Mouse (Mus musculus): Measurements from ENCODE around the gene Cyp19a1.

The Cyp19a1 gene

GRCm38 (mm10) chr9:54268010-54268409, at the start of gene Cyp19a1:
Gene Cyp19a1, minus strand, starts transcription at chr9:54268110.
- no peak for DNase-seq (ENCODE audit: low spot score)

GRCm38 (mm10) chr9:54316363-54316762, 48.5 kb upstream of the Cyp19a1 start:
- no peak for DNase-seq (ENCODE audit: low spot score)

GRCm38 (mm10) chr9:54308751-54309358, 40.9 kb upstream of the Cyp19a1 start:
- DNase-seq (ENCODE audit: low spot score), result no peak

GRCm38 (mm10) chr9:54308209-54308608, 40.3 kb upstream of the Cyp19a1 start:
- DNase-seq (ENCODE audit: low spot score), result no peak

- no peak for DNase-seq (ENCODE audit: low spot score)
Measured at GRCm38 (mm10) chr9:54301255-54301654, 33.3 kb upstream of the Cyp19a1 start.

GRCm38 (mm10) chr9:54299792-54300191, 31.9 kb upstream of the Cyp19a1 start:
- no peak for DNase-seq (ENCODE audit: low spot score)

- DNase-seq (ENCODE audit: low spot score), result no peak
Measured at GRCm38 (mm10) chr9:54299389-54299788, 31.5 kb upstream of the Cyp19a1 start.

- no peak for DNase-seq (ENCODE audit: low spot score)
Measured at GRCm38 (mm10) chr9:54287804-54288203, 19.9 kb upstream of the Cyp19a1 start.

GRCm38 (mm10) chr9:54286331-54286987, 18.5 kb upstream of the Cyp19a1 start, which contains the start of gene Gldn:
Gene Gldn, plus strand, starts transcription at chr9:54286486.
- peak; percentile 46 for DNase-seq (ENCODE audit: low spot score)

- DNase-seq (ENCODE audit: low spot score), result no peak
Measured at GRCm38 (mm10) chr9:54279046-54279589, 11.2 kb upstream of the Cyp19a1 start.

GRCm38 (mm10) chr9:54275283-54275682, 7.4 kb upstream of the Cyp19a1 start:
- DNase-seq (ENCODE audit: low spot score), result no peak

- peak; percentile 23 for DNase-seq (ENCODE audit: low spot score)
Measured at GRCm38 (mm10) chr9:54270889-54271288, 3.0 kb upstream of the Cyp19a1 start.

- DNase-seq (ENCODE audit: low spot score), result no peak
Measured at GRCm38 (mm10) chr9:54269987-54270386, 2.1 kb upstream of the Cyp19a1 start.

GRCm38 (mm10) chr9:54264754-54265153, 3.2 kb downstream of the Cyp19a1 start:
- no peak for DNase-seq (ENCODE audit: low spot score)

- DNase-seq (ENCODE audit: low spot score), result no peak
Measured at GRCm38 (mm10) chr9:54244869-54245665, 22.8 kb downstream of the Cyp19a1 start.

GRCm38 (mm10) chr9:54227580-54227979, 40.3 kb downstream of the Cyp19a1 start:
- no peak for DNase-seq (ENCODE audit: low spot score)

- DNase-seq (ENCODE audit: low spot score), result no peak
Measured at GRCm38 (mm10) chr9:54216511-54216910, 51.4 kb downstream of the Cyp19a1 start.

- no peak for DNase-seq (ENCODE audit: low spot score)
Measured at GRCm38 (mm10) chr9:54214881-54215280, 53.0 kb downstream of the Cyp19a1 start.

GRCm38 (mm10) chr9:54194790-54195189, 73.1 kb downstream of the Cyp19a1 start:
- no peak for DNase-seq (ENCODE audit: low spot score)

GRCm38 (mm10) chr9:54191435-54191834, 76.5 kb downstream of the Cyp19a1 start:
- no peak for DNase-seq (ENCODE audit: low spot score)

- DNase-seq (ENCODE audit: low spot score), result no peak
Measured at GRCm38 (mm10) chr9:54182484-54182883, 85.4 kb downstream of the Cyp19a1 start.

GRCm38 (mm10) chr9:54181330-54181729, 86.6 kb downstream of the Cyp19a1 start:
- DNase-seq (ENCODE audit: low spot score), result peak; percentile 86

GRCm38 (mm10) chr9:54180216-54180615, 87.7 kb downstream of the Cyp19a1 start:
- DNase-seq (ENCODE audit: low spot score), result no peak

All from retina, embryonic 14.5 days (tissue).